Mouse (Mus musculus) forebrain, embryonic 12.5 days (tissue): ENCODE measurements around the gene Kpna4. TPM values are rescaled to one million over a fixed set of nuclear protein-coding genes. Genes with fewer than 3 reads are reported as not detected.
A peak's percentile ranks its signal among the peaks of the same experiment; 100 is the strongest.

Experiments
- ATAC-seq: fragments of 200-750 bp; cut with Nextera tagmentation; 2 replicates; pipeline ENCODE4 v1.8.0; 2017; ENCODE audit warnings: moderate TSS enrichment; ENCODE audit not compliant: low FRiP score
- H3K27ac ChIP-seq: fragments of 300-500 bp; sonication (generic); 2 replicates; pipeline ENCODE4 v1.5.1; 2016; ENCODE audit warnings: mild to moderate bottlenecking
- H3K27me3 ChIP-seq: fragments of 300-500 bp; sonication (generic); 2 replicates; pipeline ENCODE4 v1.6.1; 2016; ENCODE audit warnings: mild to moderate bottlenecking
- H3K36me3 ChIP-seq: fragments of 300-500 bp; sonication (generic); replicated peaks from 2 replicates; pipeline ENCODE4 v1.6.1; 2016; ENCODE audit warnings: mild to moderate bottlenecking
- H3K4me1 ChIP-seq: fragments of 300-500 bp; sonication (generic); 2 replicates; pipeline ENCODE4 v1.6.1; 2016
- H3K4me2 ChIP-seq: fragments of 300-500 bp; sonication (generic); 2 replicates; pipeline ENCODE4 v1.6.1; 2016; ENCODE audit warnings: mild to moderate bottlenecking, moderate library complexity
- H3K4me3 ChIP-seq: fragments of 300-500 bp; sonication (generic); replicated peaks from 2 replicates; pipeline ENCODE4 v1.5.1; 2016; ENCODE audit warnings: mild to moderate bottlenecking
- H3K9ac ChIP-seq: fragments of 300-500 bp; sonication (generic); 2 replicates; pipeline ENCODE4 v1.6.1; 2016; ENCODE audit warnings: mild to moderate bottlenecking
- H3K9me3 ChIP-seq: fragments of 300-500 bp; sonication (generic); 2 replicates; pipeline ENCODE4 v1.6.1; 2016
- WGBS: fragments of 180-500 bp; shearing (Covaris S2); methylation state at CpG from one replicate; pipeline ENCODE4 v1.1.7; 2016; 5-methylcytosine and 5-hydroxymethylcytosine counted together
- polyA plus RNA-seq: library from polyadenylated mRNA; unstranded; fragments of >200 nt; fragmentation: Nextera tagmentation; extraction: Ambion mirVana; gene quantifications from 2 replicates; pipeline ENCODE4 v1.2.1, GENCODE M21; 2016

The Kpna4 gene
- polyA plus RNA-seq, 1 experiment from 2014 or later: 56.6 TPM

DNA sequence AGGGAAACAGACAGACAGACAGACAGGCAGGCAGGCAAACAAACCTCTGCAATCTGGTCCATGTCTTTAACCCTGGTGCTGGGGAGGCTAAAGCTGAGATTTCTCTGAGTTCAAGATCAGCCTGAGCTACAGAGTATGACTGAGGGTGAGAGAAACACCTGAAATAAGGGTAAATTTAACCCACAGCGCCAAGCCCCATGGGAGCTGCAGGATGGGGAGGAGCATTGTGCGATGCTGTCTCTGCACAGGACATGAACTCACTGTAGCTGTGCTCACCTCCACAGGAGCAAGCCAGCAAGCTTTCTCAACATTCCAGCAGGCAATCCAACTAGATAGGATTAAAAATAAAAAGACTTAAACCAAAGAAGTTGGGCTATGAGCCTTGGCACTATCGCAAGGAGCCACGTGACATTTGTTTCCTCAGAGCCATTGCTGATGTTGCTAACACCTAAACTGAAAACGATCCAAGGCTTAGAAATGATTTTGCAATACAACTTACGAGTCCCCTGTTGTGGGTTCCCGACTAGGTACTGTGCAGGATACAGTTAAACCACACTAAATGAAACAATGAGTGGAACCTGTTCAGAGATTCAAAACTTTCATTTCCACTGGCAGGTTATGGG is 15.6 kb upstream of the Kpna4 start:
- H3K4me1 ChIP-seq: no peaks in the 10 kb centered on the region
- 0 out of 2 replicates have a peak, but pooled peaks cover 4% of the 10 kb centered on the region for H3K9me3 ChIP-seq
- no peak overlapping the region for H3K4me2 ChIP-seq
- no peak overlapping the region for H3K27ac ChIP-seq
- no peak overlapping the region for H3K9ac ChIP-seq
- no peaks in the 10 kb centered on the region for H3K27me3 ChIP-seq
- no peak overlapping the region for H3K4me3 ChIP-seq
- H3K36me3 ChIP-seq: no peaks in the 10 kb centered on the region
- no peak for ATAC-seq
- WGBS: 90% methylated on average over 7 of the region's 7 CpGs

DNA sequence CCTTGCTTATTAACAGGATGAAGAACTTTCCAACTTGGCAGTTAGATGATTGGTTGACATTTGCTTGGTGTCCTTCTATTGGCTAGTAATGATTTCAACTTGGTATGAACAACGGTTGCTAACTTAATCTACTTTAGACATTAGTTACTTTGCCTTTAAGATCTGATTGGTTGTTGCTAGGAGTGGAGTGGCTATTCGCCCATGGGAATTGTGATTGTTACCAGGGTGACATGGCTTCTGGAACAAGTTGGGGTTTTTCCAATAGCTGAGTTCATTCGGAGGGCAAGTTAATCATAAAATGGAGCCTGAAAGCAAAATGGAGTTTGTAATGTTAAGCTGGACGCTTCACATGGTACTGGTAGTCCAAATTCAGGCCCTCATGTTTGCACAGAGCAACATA is 13.9 kb upstream of the Kpna4 start:
- Histone ChIP-seq H3K4me3 (no peak overlapping the region), H3K4me1 (no peaks in the 10 kb centered on the region), H3K27me3 (no peaks in the 10 kb centered on the region), H3K4me2 (no peak overlapping the region), H3K36me3 (no peaks in the 10 kb centered on the region), H3K9ac (no peak overlapping the region), H3K9me3 (0 out of 2 replicates have a peak, but pooled peaks cover 4% of the 10 kb centered on the region), H3K27ac (no peak overlapping the region)
- ATAC-seq: no peak
- WGBS: 87% methylated on average over 4 of the region's 4 CpGs

- ATAC-seq: no peak
- no peaks in the 10 kb centered on the region for H3K9me3 ChIP-seq
- WGBS: 75% methylated on average over 6 of the region's 6 CpGs
- no peaks in the 10 kb centered on the region for H3K36me3 ChIP-seq
- H3K4me3 ChIP-seq: no peak overlapping the region
- H3K9ac ChIP-seq: no peak overlapping the region
- H3K4me2 ChIP-seq: no peak overlapping the region
- H3K27me3 ChIP-seq: no peaks in the 10 kb centered on the region
- H3K27ac ChIP-seq: no peak overlapping the region
- no peaks in the 10 kb centered on the region for H3K4me1 ChIP-seq
Measured at GRCm38 (mm10) chr3:69136059-69136458, 9.1 kb upstream of the Kpna4 start.

GRCm38 (mm10) chr3:69130973-69131372 is 4.1 kb upstream of the Kpna4 start:
- no peaks in the 10 kb centered on the region for H3K36me3 ChIP-seq
- H3K27ac ChIP-seq: no peak overlapping the region
- no peak overlapping the region for H3K4me3 ChIP-seq
- H3K4me1 ChIP-seq: peaks cover 4% of the 10 kb centered on the region; the same call in 1 of the 2 replicates
- no peaks in the 10 kb centered on the region for H3K9me3 ChIP-seq
- H3K9ac ChIP-seq: no peak overlapping the region
- no peak for ATAC-seq
- H3K4me2 ChIP-seq: no peak overlapping the region
- no peaks in the 10 kb centered on the region for H3K27me3 ChIP-seq
- WGBS: 86% methylated on average over 4 of the region's 4 CpGs

GRCm38 (mm10) chr3:69127693-69128092 is 780 bp upstream of the Kpna4 start:
- no peaks in the 10 kb centered on the region for H3K27me3 ChIP-seq
- no peak for ATAC-seq
- H3K4me3 ChIP-seq: peak overlapping the region; percentile 96
- H3K4me1 ChIP-seq: peaks cover 21% of the 10 kb centered on the region
- no peak overlapping the region for H3K27ac ChIP-seq
- peak overlapping the region; percentile 94; the same call in 1 of the 2 replicates for H3K9ac ChIP-seq
- no peaks in the 10 kb centered on the region for H3K9me3 ChIP-seq
- WGBS: 7% methylated on average over 9 of the region's 9 CpGs
- no peaks in the 10 kb centered on the region for H3K36me3 ChIP-seq
- H3K4me2 ChIP-seq: peak overlapping the region; percentile 65

DNA sequence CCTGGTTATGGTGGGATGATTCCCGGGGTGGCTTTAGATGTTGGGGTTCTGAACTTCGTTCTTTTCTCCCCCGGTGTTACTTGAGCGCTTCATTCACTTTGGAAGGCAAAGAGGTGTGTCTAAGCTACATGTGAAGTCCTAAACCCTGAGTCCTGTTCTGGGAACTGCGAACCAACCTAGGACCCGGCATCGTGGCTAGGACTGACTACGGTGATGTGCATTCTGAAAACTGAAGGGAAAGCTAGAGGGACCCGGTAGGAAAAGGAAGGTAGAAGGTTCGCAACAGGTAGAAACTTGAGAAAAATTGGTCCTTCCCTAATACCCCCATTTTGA is 399 bp upstream of the Kpna4 start:
- Histone ChIP-seq H3K9ac (peak overlapping the region; percentile 94), H3K27me3 (no peaks in the 10 kb centered on the region), H3K4me2 (peak overlapping the region; percentile 65), H3K4me1 (peaks cover 21% of the 10 kb centered on the region), H3K36me3 (no peaks in the 10 kb centered on the region), H3K4me3 (peak overlapping the region; percentile 96), H3K9me3 (no peaks in the 10 kb centered on the region), H3K27ac (no peak overlapping the region)
- peak; percentile 59 for ATAC-seq
- under 1% methylated on average over 10 of the region's 10 CpGs for WGBS

DNA sequence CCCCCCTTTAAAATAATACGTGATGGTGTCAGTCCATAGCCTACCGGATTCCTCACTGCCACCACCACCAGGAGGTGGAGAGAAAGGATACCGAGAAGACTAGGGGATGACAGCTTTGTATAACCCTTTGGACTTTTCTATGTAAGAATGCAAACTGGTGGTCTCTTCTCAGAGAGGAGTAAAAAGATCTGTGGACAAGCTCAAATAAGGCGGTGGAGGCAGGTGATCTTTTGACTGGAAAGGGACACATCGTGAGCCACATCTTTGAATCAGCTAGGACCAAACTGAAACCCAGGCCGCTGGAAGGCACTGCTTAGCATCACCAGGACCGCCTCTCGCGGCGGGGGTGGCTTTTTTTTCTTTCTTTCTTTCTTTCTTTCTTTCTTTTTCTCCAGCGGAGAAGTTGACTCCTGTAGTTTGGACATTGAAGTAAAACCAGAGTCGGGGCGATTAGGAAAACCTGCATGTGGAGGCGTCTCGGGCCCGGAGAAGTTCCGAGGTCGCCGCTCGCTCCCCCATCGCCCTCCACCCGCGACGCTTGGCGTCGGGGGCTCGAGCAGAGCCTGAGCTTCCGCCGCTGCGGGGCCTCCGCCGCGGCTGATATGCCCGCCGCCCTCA is 913 bp downstream of the Kpna4 start:
- no peaks in the 10 kb centered on the region for H3K36me3 ChIP-seq
- H3K9me3 ChIP-seq: no peaks in the 10 kb centered on the region
- peaks cover 21% of the 10 kb centered on the region for H3K4me1 ChIP-seq
- H3K9ac ChIP-seq: peak overlapping the region; percentile 94
- H3K4me2 ChIP-seq: peak overlapping the region; percentile 65
- peak overlapping the region; percentile 96 for H3K4me3 ChIP-seq
- H3K27me3 ChIP-seq: no peaks in the 10 kb centered on the region
- peak overlapping the region; percentile 96 for H3K27ac ChIP-seq
- WGBS: under 1% methylated on average over 34 of the region's 35 CpGs
- no peak for ATAC-seq

DNA sequence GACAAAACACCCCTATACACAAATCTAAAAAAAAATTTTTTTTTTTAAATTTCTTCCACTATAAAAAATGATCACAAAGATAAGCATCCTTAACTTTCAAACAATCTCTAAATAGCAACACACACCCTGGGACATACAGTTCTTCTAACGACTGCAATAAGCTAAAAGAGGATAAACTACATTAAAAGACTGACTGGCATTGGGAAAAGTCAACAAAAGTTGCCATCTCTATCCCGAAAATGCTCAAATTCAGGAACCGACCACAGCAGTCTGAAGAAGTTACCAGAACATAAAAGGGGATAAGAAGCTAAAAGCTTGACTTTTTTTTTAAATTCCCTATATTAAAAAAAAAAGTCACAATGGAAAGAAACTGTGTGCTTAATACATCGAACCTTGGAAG is 1.5 kb downstream of the Kpna4 start:
- Histone ChIP-seq H3K36me3 (no peaks in the 10 kb centered on the region), H3K9me3 (no peaks in the 10 kb centered on the region), H3K9ac (peak overlapping the region; percentile 94), H3K4me2 (peak overlapping the region; percentile 65), H3K27ac (0 out of 2 replicates have a peak overlapping the region, but pooled peaks have one; percentile 96), H3K27me3 (no peaks in the 10 kb centered on the region), H3K4me1 (peaks cover 21% of the 10 kb centered on the region), H3K4me3 (peak overlapping the region; percentile 96)
- no peak for ATAC-seq
- 20% methylated on average over 4 of the region's 4 CpGs for WGBS

DNA sequence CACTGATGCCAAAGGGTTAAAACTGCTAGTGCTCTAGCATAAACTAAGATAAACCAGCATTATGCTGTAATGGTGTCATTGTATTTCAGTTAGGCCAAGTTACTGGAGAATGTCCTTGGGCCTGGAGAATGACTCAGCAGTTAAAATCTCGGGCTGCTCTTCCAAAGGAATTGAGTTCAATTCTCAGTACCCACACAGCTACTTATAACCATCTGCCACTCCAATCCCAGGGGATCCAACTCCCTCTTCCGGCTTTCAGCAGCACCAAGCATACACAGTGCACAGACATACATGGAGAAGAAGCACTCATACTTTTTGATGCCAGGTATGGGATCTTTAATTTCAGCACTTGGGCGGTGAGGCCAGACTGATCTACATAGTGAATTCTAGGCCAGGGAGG is 8.1 kb downstream of the Kpna4 start:
- Histone ChIP-seq H3K4me2 (no peak overlapping the region), H3K36me3 (no peaks in the 10 kb centered on the region), H3K9ac (no peak overlapping the region), H3K9me3 (no peaks in the 10 kb centered on the region), H3K4me3 (no peak overlapping the region), H3K4me1 (peaks cover 11% of the 10 kb centered on the region), H3K27ac (no peak overlapping the region), H3K27me3 (no peaks in the 10 kb centered on the region)
- WGBS: 71% methylated on average over 3 of the region's 3 CpGs
- peak; percentile 41; the same call in 1 of the 2 replicates for ATAC-seq

- Histone ChIP-seq H3K27ac (no peak overlapping the region), H3K9me3 (no peaks in the 10 kb centered on the region), H3K4me3 (no peak overlapping the region), H3K4me2 (no peak overlapping the region), H3K36me3 (no peaks in the 10 kb centered on the region), H3K9ac (no peak overlapping the region), H3K27me3 (no peaks in the 10 kb centered on the region), H3K4me1 (peaks cover 6% of the 10 kb centered on the region)
- 100% methylated on average over 1 of the region's 1 CpGs for WGBS
- ATAC-seq: no peak
Measured at GRCm38 (mm10) chr3:69114760-69115159, 12.2 kb downstream of the Kpna4 start.

- Histone ChIP-seq H3K4me2 (no peak overlapping the region), H3K36me3 (no peaks in the 10 kb centered on the region), H3K9ac (no peak overlapping the region), H3K27ac (no peak overlapping the region), H3K27me3 (no peaks in the 10 kb centered on the region), H3K9me3 (no peaks in the 10 kb centered on the region), H3K4me1 (peaks cover 4% of the 10 kb centered on the region), H3K4me3 (no peak overlapping the region)
- no peak for ATAC-seq
- WGBS: 71% methylated on average over 1 of the region's 1 CpGs
Measured at GRCm38 (mm10) chr3:69113956-69114355, 13.0 kb downstream of the Kpna4 start.

DNA sequence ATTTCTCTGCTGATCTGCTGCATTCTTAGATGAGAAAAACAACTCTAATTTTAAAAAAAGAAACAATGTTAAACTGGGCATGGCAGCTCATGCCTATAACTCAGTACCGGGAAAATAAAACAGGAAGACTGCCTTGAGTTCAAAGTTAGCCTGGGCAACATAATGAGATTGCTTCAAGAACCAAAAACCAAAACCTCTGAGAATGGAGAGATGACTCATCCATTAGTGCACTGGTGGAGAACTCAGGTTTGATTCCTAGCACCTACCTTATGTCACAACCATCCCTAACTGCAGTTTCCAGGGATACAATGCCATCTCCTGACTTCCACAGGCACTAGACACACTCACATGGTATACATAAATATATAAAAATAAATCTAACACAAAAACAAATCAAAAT is 17.8 kb downstream of the Kpna4 start:
- no peak overlapping the region for H3K4me3 ChIP-seq
- H3K4me2 ChIP-seq: no peak overlapping the region
- 0 out of 2 replicates have a peak, but pooled peaks cover 2% of the 10 kb centered on the region for H3K4me1 ChIP-seq
- H3K27me3 ChIP-seq: no peaks in the 10 kb centered on the region
- no peaks in the 10 kb centered on the region for H3K9me3 ChIP-seq
- no peak overlapping the region for H3K9ac ChIP-seq
- H3K36me3 ChIP-seq: no peaks in the 10 kb centered on the region
- no peak for ATAC-seq
- no peak overlapping the region for H3K27ac ChIP-seq
- 90% methylated on average over 1 of the region's 1 CpGs for WGBS

DNA sequence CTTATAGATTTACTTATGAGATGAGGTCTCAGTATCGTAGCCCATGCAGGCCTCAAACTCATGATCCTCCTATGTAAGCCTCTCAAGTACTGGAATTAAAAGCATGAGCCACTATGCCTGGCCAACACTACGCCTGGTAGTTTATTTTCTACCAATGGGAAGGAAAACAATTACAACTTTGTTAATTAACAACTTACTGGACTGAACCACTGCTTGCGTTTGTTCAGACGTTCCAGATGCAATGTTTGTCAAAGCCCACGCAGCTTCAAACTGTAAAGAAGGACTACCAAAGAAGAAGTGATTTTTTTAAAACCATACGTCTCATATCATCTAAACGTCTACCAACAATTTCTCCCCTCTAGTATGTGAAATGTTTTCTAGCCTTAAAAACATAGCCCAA is 32.5 kb downstream of the Kpna4 start:
- WGBS: 93% methylated on average over 7 of the region's 7 CpGs
- Histone ChIP-seq H3K27me3 (no peaks in the 10 kb centered on the region), H3K36me3 (peaks cover 46% of the 10 kb centered on the region), H3K4me3 (no peak overlapping the region), H3K9ac (no peak overlapping the region), H3K27ac (no peak overlapping the region), H3K9me3 (no peaks in the 10 kb centered on the region), H3K4me2 (no peak overlapping the region), H3K4me1 (no peaks in the 10 kb centered on the region)
- ATAC-seq: no peak
